Mouse (Mus musculus) ES-Bruce4 (cell line): ENCODE results near the gene Zfp248.

Experiments used
- CTCF ChIP-seq: IDR thresholded peaks from one replicate; pipeline ENCODE4 v1.8.1; 2011; ENCODE audit warnings: low read depth, low read length
- EP300 ChIP-seq: IDR thresholded peaks from 2 replicates; pipeline ENCODE4 v1.6.1; 2011; ENCODE audit warnings: low read depth, low read length; ENCODE audit not compliant: insufficient read depth
- POLR2A ChIP-seq: IDR thresholded peaks from one replicate; pipeline ENCODE4 v1.8.1; 2011; ENCODE audit warnings: low read length; ENCODE audit not compliant: insufficient read depth

DNA sequence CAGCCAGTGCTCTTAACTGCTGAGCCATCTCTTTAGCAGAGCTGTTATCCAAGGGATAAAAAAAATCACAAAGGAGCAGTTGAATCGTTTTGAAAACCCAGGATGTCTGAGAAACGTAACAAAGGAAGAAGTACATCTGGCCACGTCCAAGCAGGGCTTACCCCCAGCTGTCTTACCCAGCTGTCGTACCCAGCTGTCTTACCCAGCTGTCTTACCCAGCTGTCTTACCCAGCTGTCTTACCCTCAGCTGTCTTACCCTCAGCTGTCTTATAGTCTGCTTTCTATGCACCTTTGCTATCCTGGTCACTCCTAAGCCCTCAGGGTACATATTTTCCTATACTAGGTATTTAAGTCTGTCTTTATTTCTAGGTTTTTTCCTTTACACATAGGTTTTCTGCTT lies 23.8 kb downstream of the Zfp248 start:
- no peak for TF ChIP-seq CTCF
- TF ChIP-seq POLR2A = no peak
- TF ChIP-seq EP300 = no peak
